Mouse (Mus musculus) E14TG2a.4 (cell line): ENCODE measurements at regions not wholly inside any gene's neighbourhood (a gene's known extent, or its start where the extent isn't known, plus 50 kb on each side); places are given as distances from the start of the nearest gene placed in this dataset.

ENCODE experiments used
- CTCF ChIP-seq: conservative IDR thresholded peaks from 2 replicates; pipeline ENCODE4 v1.5.1; 2014; ENCODE audit warnings: low read length
- POU5F1 ChIP-seq: IDR thresholded peaks from 2 replicates; pipeline ENCODE4 v1.6.1; 2014; ENCODE audit warnings: low read length, borderline replicate concordance

DNA sequence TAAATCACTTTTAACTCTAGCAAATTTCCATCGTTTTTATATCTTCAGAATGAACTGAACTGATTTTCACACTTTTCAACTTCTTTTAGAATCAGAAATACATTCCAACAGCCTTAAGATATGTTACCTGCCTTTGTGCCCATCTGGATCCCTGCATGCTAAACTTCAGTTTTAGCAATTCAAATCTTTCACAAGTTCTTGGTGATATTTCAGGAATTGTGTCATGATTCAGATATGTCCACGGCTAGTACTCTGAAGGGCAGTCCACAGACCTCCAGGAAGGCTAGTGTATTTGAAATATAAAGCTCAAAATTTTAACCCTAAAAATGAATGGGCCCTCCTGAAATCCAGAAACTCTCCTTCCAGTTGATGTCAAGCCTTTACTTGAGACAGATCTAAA lies 818.9 kb downstream of the 5730522E02Rik start:
- TF ChIP-seq CTCF (no peak), POU5F1 (no peak)
